Mouse (Mus musculus): ENCODE measurements around the gene Dusp16.
A peak's percentile ranks its signal among the peaks of the same experiment; 100 is the strongest.

Gene Dusp16

GRCm38 (mm10) chr6:134743568-134743967 lies 48.9 kb downstream of the Dusp16 start:
- DNase-seq (ENCODE audit: low read depth, low spot score): no peak

GRCm38 (mm10) chr6:134736853-134737252 lies 55.6 kb downstream of the Dusp16 start:
- DNase-seq (ENCODE audit: low read depth, low spot score): no peak

- DNase-seq (ENCODE audit: low read depth, low spot score): no peak
Measured at GRCm38 (mm10) chr6:134733800-134734221, 58.6 kb downstream of the Dusp16 start.

GRCm38 (mm10) chr6:134732813-134733212 lies 59.6 kb downstream of the Dusp16 start:
- no peak for DNase-seq (ENCODE audit: low read depth, low spot score)

- no peak for DNase-seq (ENCODE audit: low read depth, low spot score)
Measured at GRCm38 (mm10) chr6:134730978-134731377, 61.4 kb downstream of the Dusp16 start.

GRCm38 (mm10) chr6:134725406-134725805 lies 67.0 kb downstream of the Dusp16 start:
- DNase-seq (ENCODE audit: low read depth, low spot score): no peak

- DNase-seq (ENCODE audit: low read depth, low spot score): no peak
Measured at GRCm38 (mm10) chr6:134723833-134724553, 68.4 kb downstream of the Dusp16 start.

GRCm38 (mm10) chr6:134723326-134723725 lies 69.1 kb downstream of the Dusp16 start:
- no peak for DNase-seq (ENCODE audit: low read depth, low spot score)

- no peak for DNase-seq (ENCODE audit: low read depth, low spot score)
Measured at GRCm38 (mm10) chr6:134722906-134723305, 69.5 kb downstream of the Dusp16 start.

GRCm38 (mm10) chr6:134721729-134722269 lies 70.6 kb downstream of the Dusp16 start:
- no peak for DNase-seq (ENCODE audit: low read depth, low spot score)

GRCm38 (mm10) chr6:134720150-134720549 lies 72.3 kb downstream of the Dusp16 start:
- no peak for DNase-seq (ENCODE audit: low read depth, low spot score)

- DNase-seq (ENCODE audit: low read depth, low spot score): no peak
Measured at GRCm38 (mm10) chr6:134719156-134719555, 73.3 kb downstream of the Dusp16 start.

- DNase-seq (ENCODE audit: low read depth, low spot score): no peak
Measured at GRCm38 (mm10) chr6:134718668-134719065, 73.8 kb downstream of the Dusp16 start.

GRCm38 (mm10) chr6:134717886-134718667 lies 74.3 kb downstream of the Dusp16 start:
- no peak for DNase-seq (ENCODE audit: low read depth, low spot score)

- no peak for DNase-seq (ENCODE audit: low read depth, low spot score)
Measured at GRCm38 (mm10) chr6:134716168-134716587, 76.2 kb downstream of the Dusp16 start.

GRCm38 (mm10) chr6:134713897-134714296 lies 78.5 kb downstream of the Dusp16 start:
- no peak for DNase-seq (ENCODE audit: low read depth, low spot score)

- DNase-seq (ENCODE audit: low read depth, low spot score): no peak
Measured at GRCm38 (mm10) chr6:134713321-134713720, 79.1 kb downstream of the Dusp16 start.

GRCm38 (mm10) chr6:134710020-134710419 lies 82.4 kb downstream of the Dusp16 start:
- no peak for DNase-seq (ENCODE audit: low read depth, low spot score)

- peak; percentile 71 for DNase-seq (ENCODE audit: low read depth, low spot score)
Measured at GRCm38 (mm10) chr6:134706467-134706866, 86.0 kb downstream of the Dusp16 start.

- no peak for DNase-seq (ENCODE audit: low read depth, low spot score)
Measured at GRCm38 (mm10) chr6:134703053-134703690, 89.3 kb downstream of the Dusp16 start.

- DNase-seq (ENCODE audit: low read depth, low spot score): no peak
Measured at GRCm38 (mm10) chr6:134702184-134702583, 90.2 kb downstream of the Dusp16 start.

GRCm38 (mm10) chr6:134701211-134701602 lies 91.2 kb downstream of the Dusp16 start:
- no peak for DNase-seq (ENCODE audit: low read depth, low spot score)

All from A20 (cell line).